Mouse (Mus musculus): ENCODE results near the gene Adcy4.

Adcy4 gene

GRCm38 (mm10) chr14:55763166-55763565 lies 20.7 kb downstream of the Adcy4 start:
- in situ Hi-C loops (cut with MboI; ENCODE audit: unreplicated experiment in 2 of 2) = loop anchor here in 1 of 2 experiments (25.0 kb wide), 1 partner anchor 651 kb away; the partner anchor contains the start of genes Ap1g2 and Jph4

GRCm38 (mm10) chr14:55762001-55762821 lies 21.7 kb downstream of the Adcy4 start:
- in situ Hi-C loops (cut with MboI; ENCODE audit: unreplicated experiment in 2 of 2) = loop anchor here in 1 of 2 experiments (25.0 kb wide), 1 partner anchor 650 kb away; the partner anchor contains the start of genes Ap1g2 and Jph4

- in situ Hi-C loops (cut with MboI; ENCODE audit: unreplicated experiment in 2 of 2) = loop anchor here in 1 of 2 experiments (25.0 kb wide), 1 partner anchor 649 kb away; the partner anchor contains the start of genes Ap1g2 and Jph4
Observed at GRCm38 (mm10) chr14:55761163-55761562, 22.7 kb downstream of the Adcy4 start, which contains the start of gene Ltb4r2. TSS of gene Ltb4r2 (plus strand) at chr14:55761428.

GRCm38 (mm10) chr14:55760156-55760555 lies 23.7 kb downstream of the Adcy4 start:
- in situ Hi-C loops (cut with MboI; ENCODE audit: unreplicated experiment in 2 of 2) = loop anchor here in 1 of 2 experiments (25.0 kb wide), 1 partner anchor 648 kb away; the partner anchor contains the start of genes Ap1g2 and Jph4

GRCm38 (mm10) chr14:55758363-55758784 lies 25.5 kb downstream of the Adcy4 start, which contains the start of gene Cideb:
TSS of gene Cideb (minus strand) at chr14:55758458.
- in situ Hi-C loops (cut with MboI; ENCODE audit: unreplicated experiment in 2 of 2) = loop anchor here (10.0 to 25.0 kb wide), 3 partner anchors 264 to 654 kb away; partner anchors contain the start of genes Ap1g2 (in 2 of the 2), Carmil3 (in 1 of the 2) and Jph4 (in 1 of the 2)

GRCm38 (mm10) chr14:55757566-55757965 lies 26.3 kb downstream of the Adcy4 start:
- in situ Hi-C loops (cut with MboI; ENCODE audit: unreplicated experiment in 2 of 2) = loop anchor here (10.0 to 25.0 kb wide), 3 partner anchors 263 to 653 kb away; partner anchors contain the start of genes Ap1g2 (in 2 of the 2), Carmil3 (in 1 of the 2) and Jph4 (in 1 of the 2)

- in situ Hi-C loops (cut with MboI; ENCODE audit: unreplicated experiment in 2 of 2) = no loop called here
Observed at GRCm38 (mm10) chr14:55747051-55747847, 36.6 kb downstream of the Adcy4 start.

- in situ Hi-C loops (cut with MboI; ENCODE audit: unreplicated experiment in 2 of 2) = no loop called here
Observed at GRCm38 (mm10) chr14:55745861-55746237, 38.0 kb downstream of the Adcy4 start.

GRCm38 (mm10) chr14:55745180-55745860 lies 38.6 kb downstream of the Adcy4 start, which contains the start of the genes Dhrs1 and Nop9:
TSS of gene Dhrs1 (minus strand) at chr14:55745690.
TSS of gene Nop9 (plus strand) at chr14:55745693.
- in situ Hi-C loops (cut with MboI; ENCODE audit: unreplicated experiment in 2 of 2) = no loop called here

- in situ Hi-C loops (cut with MboI; ENCODE audit: unreplicated experiment in 2 of 2) = loop anchor here (5.0 kb wide), 1 partner anchor 61 kb away; the partner anchor contains the start of gene Tinf2 (in 2 of the 2)
Observed at GRCm38 (mm10) chr14:55743711-55744110, 40.2 kb downstream of the Adcy4 start.

GRCm38 (mm10) chr14:55737086-55737687 lies 46.7 kb downstream of the Adcy4 start:
- in situ Hi-C loops (cut with MboI; ENCODE audit: unreplicated experiment in 2 of 2) = no loop called here

- in situ Hi-C loops (cut with MboI; ENCODE audit: unreplicated experiment in 2 of 2) = no loop called here
Observed at GRCm38 (mm10) chr14:55735758-55736157, 48.1 kb downstream of the Adcy4 start.

GRCm38 (mm10) chr14:55735334-55735733 lies 48.6 kb downstream of the Adcy4 start:
- in situ Hi-C loops (cut with MboI; ENCODE audit: unreplicated experiment in 2 of 2) = no loop called here

GRCm38 (mm10) chr14:55734869-55735268 lies 49.0 kb downstream of the Adcy4 start:
- in situ Hi-C loops (cut with MboI; ENCODE audit: unreplicated experiment in 2 of 2) = no loop called here

- in situ Hi-C loops (cut with MboI; ENCODE audit: unreplicated experiment in 2 of 2) = no loop called here
Observed at GRCm38 (mm10) chr14:55733889-55734288, 50.0 kb downstream of the Adcy4 start.

- in situ Hi-C loops (cut with MboI; ENCODE audit: unreplicated experiment in 2 of 2) = no loop called here
Observed at GRCm38 (mm10) chr14:55730531-55731032, 53.3 kb downstream of the Adcy4 start.

GRCm38 (mm10) chr14:55730116-55730515 lies 53.8 kb downstream of the Adcy4 start:
- in situ Hi-C loops (cut with MboI; ENCODE audit: unreplicated experiment in 2 of 2) = no loop called here

GRCm38 (mm10) chr14:55727889-55728685 lies 55.8 kb downstream of the Adcy4 start:
- in situ Hi-C loops (cut with MboI; ENCODE audit: unreplicated experiment in 2 of 2) = no loop called here
